ENCODE assay signal across 8 mouse cellular contexts in genomic region chr3:83841095-83841850, GRCm38 (mm10). TPM values are rescaled to one million over a fixed set of nuclear protein-coding genes. Genes with fewer than 3 reads are reported as not detected.
A peak's percentile ranks its signal among the peaks of the same experiment; 100 is the strongest.
DNase-seq lines count a peak whose midpoint lies in the region; ATAC-seq and TF ChIP-seq lines count a peak whose summit lies in the region.

TSS of gene Tlr2 (minus strand) at chr3:83841767.

- TF ChIP-seq POLR2A in liver, adult 2 months (IDR thresholded peaks at IDR 0.05; ENCODE audit: extremely low read depth, insufficient read depth, low read length): no peak

- WGBS in liver, adult 2 months: 2% methylated on average over 35 of the region's 35 CpGs
- under 1% methylated on average over 35 of the region's 35 CpGs for WGBS in midbrain, embryonic 16.5 days

- peaks cover 5% of the 10 kb centered on the region; the same call in 1 of the 2 replicates for H3K4me1 ChIP-seq in liver, adult 2 months (ENCODE audit: control insufficient read depth, insufficient read depth, low read length)
- no peaks in the 10 kb centered on the region; the same call in 1 of the 2 replicates for H3K4me1 ChIP-seq in midbrain, embryonic 16.5 days (ENCODE audit: control insufficient read depth, insufficient read depth, low read length)

- no peaks in the 10 kb centered on the region for H3K9me3 ChIP-seq in midbrain, embryonic 16.5 days (replicated peaks; ENCODE audit: control insufficient read depth, low read length, poor library complexity, severe bottlenecking)

- intact Hi-C loops in gastrocnemius, postnatal 36 days (cut with DNase I): loop anchor here (1.0 kb wide), 1 partner anchor 57 kb away; no protein-coding TSS in a partner anchor

- peak within 1 kb of the TSS; percentile 94 for H3K9ac ChIP-seq in liver, adult 2 months (ENCODE audit: low read depth, low read length)
- H3K9ac ChIP-seq in midbrain, embryonic 16.5 days (ENCODE audit: low read depth, low read length): peak within 1 kb of the TSS; percentile 42

- peak; percentile 82 for TF ChIP-seq CTCF in liver, adult 2 months (IDR thresholded peaks at IDR 0.05; ENCODE audit: low read depth, low read length)

- no peaks in the 10 kb centered on the region for H3K36me3 ChIP-seq in liver, adult 2 months (ENCODE audit: control insufficient read depth, insufficient read depth, low read length)
- H3K36me3 ChIP-seq in midbrain, embryonic 16.5 days (ENCODE audit: control insufficient read depth, insufficient read depth, low read length): no peaks in the 10 kb centered on the region

- peak; percentile 68 for DNase-seq in R1 (ENCODE audit: low read depth, low spot score)
- peak; percentile 75 to 80 for DNase-seq in gastrocnemius, postnatal 36 days
- DNase-seq in liver, adult 2 months (ENCODE audit: extremely low read depth, low read depth, low spot score): peak; percentile 49
- DNase-seq in spleen, adult 18-20 months: peak; percentile 64 to 79

- H3K27ac ChIP-seq in liver, adult 2 months (replicated peaks; ENCODE audit: insufficient read depth, low read depth, low read length): peak within 1 kb of the TSS; percentile 68
- H3K27ac ChIP-seq in midbrain, embryonic 16.5 days (ENCODE audit: low read length): no peak within 1 kb of the TSS

- peak within 1 kb of the TSS; percentile 80 for H3K4me2 ChIP-seq in midbrain, embryonic 16.5 days (ENCODE audit: low read length)

- no peaks in the 10 kb centered on the region for H3K79me2 ChIP-seq in liver, adult 2 months (ENCODE audit: control insufficient read depth, insufficient read depth, low read length)

- peak; percentile 70 for ATAC-seq in common myeloid progenitor, adult 5-6 weeks (replicated peaks; ENCODE audit: low read depth, poor library complexity, severe bottlenecking)
- ATAC-seq in inflammation-experienced regulatory T-cells, adult 6 months: peak; percentile 68
- peak; percentile 81 for ATAC-seq in midbrain, embryonic 16.5 days
- no peak for ATAC-seq in erythroid progenitor cell, adult 5-6 weeks (replicated peaks; ENCODE audit: low FRiP score, poor library complexity, severe bottlenecking)

- peak within 1 kb of the TSS; percentile 89 for H3K4me3 ChIP-seq in liver, adult 2 months (ENCODE audit: insufficient read depth, low read depth, low read length)
- H3K4me3 ChIP-seq in midbrain, embryonic 16.5 days (ENCODE audit: low read depth, low read length): peak within 1 kb of the TSS; percentile 46

- H3K27me3 ChIP-seq in liver, adult 2 months (ENCODE audit: control insufficient read depth, insufficient read depth, low read length): no peaks in the 10 kb centered on the region
- no peaks in the 10 kb centered on the region; the same call in 1 of the 2 replicates for H3K27me3 ChIP-seq in midbrain, embryonic 16.5 days (ENCODE audit: control insufficient read depth, insufficient read depth, low read depth, low read length)

RNA-seq across cellular contexts. Expression of gene Tlr2, which starts in this region (rescaled TPM):
- total RNA-seq in common myeloid progenitor, adult 5-6 weeks (2017): 8.4 and 10.0 TPM in 2 replicates
- under 1 TPM; 0.51 to 0.52 TPM for total RNA-seq in gastrocnemius, postnatal 36 days (2021)
- 1 to 10 TPM; 1.5 to 2.9 (median 2.1) TPM for polyA plus RNA-seq in inflammation-experienced regulatory T-cells, adult 6 months (2017; shearing (Covaris generic))
- total RNA-seq in liver, adult 2 months (2014; rRNA removed): 2.0 and 2.4 TPM in 2 replicates
- polyA plus RNA-seq in liver, adult 2 months (2012; rRNA removed): 0.56 and 1.1 TPM in 2 replicates
- polyA plus RNA-seq in midbrain, embryonic 16.5 days (2015; fragmentation: Nextera tagmentation; extraction: Ambion mirVana): 0.88 TPM in 2 replicates
- 8.4 and 8.6 TPM in 2 replicates for total RNA-seq in erythroid progenitor cell, adult 5-6 weeks (2015; ENCODE audit: low replicate concordance)
- 1.3 and 1.8 TPM in 2 replicates for total RNA-seq in erythroid progenitor cell, adult 5-6 weeks (2017; ENCODE audit: low replicate concordance)

Comparison
In these comparisons a context has a peak if more than half of its experiments do, and no peak if none do; other contexts are left out.
1. Peak in DNase-seq in gastrocnemius, postnatal 36 days; RNA of the gene not detected or under 1 TPM.
2. Peak in ATAC-seq, H3K4me3 ChIP-seq, H3K9ac ChIP-seq and H3K4me2 ChIP-seq in midbrain, embryonic 16.5 days; RNA of the gene not detected or under 1 TPM.